Mouse (Mus musculus) embryonic facial prominence, embryonic 12.5 days (tissue): ENCODE data around the gene Nxt1. TPM values are rescaled to one million over a fixed set of nuclear protein-coding genes. Genes with fewer than 3 reads are reported as not detected.

Source experiments
- ATAC-seq: fragments of 200-750 bp; cut with Nextera tagmentation; 2 replicates; pipeline ENCODE4 v1.8.0; 2017; ENCODE audit not compliant: insufficient number of reproducible peaks, insufficient read depth, low FRiP score, low TSS enrichment
- H3K27ac ChIP-seq: fragments of 300-500 bp; sonication (generic); 2 replicates; pipeline ENCODE4 v1.5.1; 2016; ENCODE audit warnings: mild to moderate bottlenecking
- H3K27me3 ChIP-seq: fragments of 300-500 bp; sonication (generic); 2 replicates; pipeline ENCODE4 v1.6.1; 2016; ENCODE audit warnings: mild to moderate bottlenecking, moderate library complexity
- H3K36me3 ChIP-seq: fragments of 300-500 bp; sonication (generic); 2 replicates; pipeline ENCODE4 v1.6.1; 2016; ENCODE audit warnings: mild to moderate bottlenecking
- H3K4me1 ChIP-seq: fragments of 300-500 bp; sonication (generic); 2 replicates; pipeline ENCODE4 v1.6.1; 2016
- H3K4me2 ChIP-seq: fragments of 300-500 bp; sonication (generic); replicated peaks from 2 replicates; pipeline ENCODE4 v1.6.1; 2016; ENCODE audit warnings: mild to moderate bottlenecking, moderate library complexity
- H3K4me3 ChIP-seq: fragments of 300-500 bp; sonication (generic); 2 replicates; pipeline ENCODE4 v1.5.1; 2016; ENCODE audit warnings: mild to moderate bottlenecking
- H3K9ac ChIP-seq: fragments of 300-500 bp; sonication (generic); 2 replicates; pipeline ENCODE4 v1.6.1; 2016; ENCODE audit warnings: mild to moderate bottlenecking, moderate library complexity
- H3K9me3 ChIP-seq: fragments of 300-500 bp; sonication (generic); 2 replicates; pipeline ENCODE4 v1.6.1; 2016; ENCODE audit warnings: mild to moderate bottlenecking, moderate library complexity
- WGBS: fragments of 180-500 bp; shearing (Covaris S2); methylation state at CpG from one replicate; pipeline ENCODE4 v1.1.7; 2016; 5-methylcytosine and 5-hydroxymethylcytosine counted together
- polyA plus RNA-seq: library from polyadenylated mRNA; unstranded; fragments of >200 nt; fragmentation: Nextera tagmentation; extraction: Ambion mirVana; gene quantifications from 2 replicates; pipeline ENCODE4 v1.2.1, GENCODE M21; 2016

Gene Nxt1
- polyA plus RNA-seq, 1 experiment from 2014 or later, result 103 TPM

GRCm38 (mm10) chr2:148690781-148691180 lies 18.4 kb downstream of the Nxt1 start:
- Histone ChIP-seq H3K9me3 (no peaks in the 10 kb centered on the region), H3K27ac (no peak overlapping the region), H3K9ac (no peak overlapping the region), H3K4me3 (no peak overlapping the region), H3K36me3 (peaks cover 58% of the 10 kb centered on the region), H3K4me1 (no peaks in the 10 kb centered on the region), H3K27me3 (no peaks in the 10 kb centered on the region), H3K4me2 (no peak overlapping the region)
- WGBS, result 96% methylated on average over 5 of the region's 5 CpGs
- no peak for ATAC-seq

- no peak overlapping the region for H3K4me3 ChIP-seq
- no peaks in the 10 kb centered on the region for H3K4me1 ChIP-seq
- WGBS, result 68% methylated on average over 5 of the region's 5 CpGs
- no peak overlapping the region for H3K9ac ChIP-seq
- no peak for ATAC-seq
- H3K27ac ChIP-seq, result no peak overlapping the region
- no peak overlapping the region for H3K4me2 ChIP-seq
- H3K27me3 ChIP-seq, result no peaks in the 10 kb centered on the region
- peaks cover 31% of the 10 kb centered on the region for H3K36me3 ChIP-seq
- H3K9me3 ChIP-seq, result no peaks in the 10 kb centered on the region
Observed at GRCm38 (mm10) chr2:148698571-148698970, 26.2 kb downstream of the Nxt1 start.

- H3K4me3 ChIP-seq, result no peak overlapping the region
- no peaks in the 10 kb centered on the region for H3K4me1 ChIP-seq
- peaks cover 12% of the 10 kb centered on the region; the same call in 1 of the 2 replicates for H3K36me3 ChIP-seq
- WGBS, result 86% methylated on average over 15 of the region's 15 CpGs
- H3K27ac ChIP-seq, result no peak overlapping the region
- no peaks in the 10 kb centered on the region for H3K9me3 ChIP-seq
- H3K27me3 ChIP-seq, result no peaks in the 10 kb centered on the region
- H3K9ac ChIP-seq, result no peak overlapping the region
- ATAC-seq, result peak; percentile 35; the same call in 1 of the 2 replicates
- no peak overlapping the region for H3K4me2 ChIP-seq
Observed at GRCm38 (mm10) chr2:148706409-148707201, 34.2 kb downstream of the Nxt1 start.

GRCm38 (mm10) chr2:148707202-148707530 lies 34.8 kb downstream of the Nxt1 start:
- WGBS, result 82% methylated on average over 6 of the region's 6 CpGs
- Histone ChIP-seq H3K36me3 (peaks cover 12% of the 10 kb centered on the region; the same call in 1 of the 2 replicates), H3K9ac (no peak overlapping the region), H3K27me3 (no peaks in the 10 kb centered on the region), H3K9me3 (no peaks in the 10 kb centered on the region), H3K4me3 (no peak overlapping the region), H3K27ac (no peak overlapping the region), H3K4me2 (no peak overlapping the region), H3K4me1 (no peaks in the 10 kb centered on the region)
- ATAC-seq, result 0 out of 2 replicates have a peak, but pooled peaks have one; percentile 35

GRCm38 (mm10) chr2:148712326-148712725 lies 39.9 kb downstream of the Nxt1 start:
- H3K36me3 ChIP-seq, result 0 out of 2 replicates have a peak, but pooled peaks cover 7% of the 10 kb centered on the region
- no peaks in the 10 kb centered on the region for H3K4me1 ChIP-seq
- WGBS, result 79% methylated on average over 3 of the region's 3 CpGs
- ATAC-seq, result no peak
- H3K27me3 ChIP-seq, result no peaks in the 10 kb centered on the region
- no peak overlapping the region for H3K9ac ChIP-seq
- no peaks in the 10 kb centered on the region for H3K9me3 ChIP-seq
- no peak overlapping the region for H3K4me2 ChIP-seq
- H3K4me3 ChIP-seq, result no peak overlapping the region
- H3K27ac ChIP-seq, result no peak overlapping the region

- Histone ChIP-seq H3K4me1 (no peaks in the 10 kb centered on the region), H3K4me3 (no peak overlapping the region), H3K9ac (no peak overlapping the region), H3K9me3 (no peaks in the 10 kb centered on the region), H3K4me2 (no peak overlapping the region), H3K36me3 (no peaks in the 10 kb centered on the region), H3K27ac (no peak overlapping the region), H3K27me3 (no peaks in the 10 kb centered on the region)
- WGBS, result 69% methylated on average over 2 of the region's 2 CpGs
- ATAC-seq, result no peak
Observed at GRCm38 (mm10) chr2:148717072-148717471, 44.7 kb downstream of the Nxt1 start.

- H3K4me1 ChIP-seq, result no peaks in the 10 kb centered on the region
- no peaks in the 10 kb centered on the region for H3K9me3 ChIP-seq
- WGBS, result 84% methylated on average over 2 of the region's 2 CpGs
- no peak overlapping the region for H3K27ac ChIP-seq
- no peaks in the 10 kb centered on the region for H3K27me3 ChIP-seq
- no peak overlapping the region for H3K9ac ChIP-seq
- no peak overlapping the region for H3K4me3 ChIP-seq
- no peak for ATAC-seq
- H3K4me2 ChIP-seq, result no peak overlapping the region
- H3K36me3 ChIP-seq, result no peaks in the 10 kb centered on the region
Observed at GRCm38 (mm10) chr2:148719271-148719995, 47.0 kb downstream of the Nxt1 start.

Other genes with a start within 250 kb of the Nxt1 start
- gene Cd93, start 229.0 kb upstream of the Nxt1 start, polyA plus RNA-seq, result 6.8 and 7.8 TPM in 2 replicates
- 23.1 and 25.1 TPM in 2 replicates for gene Gzf1, start 8.4 kb downstream of the Nxt1 start, polyA plus RNA-seq
- gene Napb, start 59.9 kb downstream of the Nxt1 start, polyA plus RNA-seq, result 7.1 and 7.6 TPM in 2 replicates
- not detected in 2 replicates for gene Cstl1, start 77.8 kb downstream of the Nxt1 start, polyA plus RNA-seq
- gene Cst11, start 98.9 kb downstream of the Nxt1 start, polyA plus RNA-seq, result not detected in 2 replicates
- gene 8030411F24Rik, start 109.4 kb downstream of the Nxt1 start, polyA plus RNA-seq, result not detected in 2 replicates
- gene Cst12, start 116.8 kb downstream of the Nxt1 start, polyA plus RNA-seq, result not detected in 2 replicates
- gene Cst8, start 126.2 kb downstream of the Nxt1 start, polyA plus RNA-seq, result not detected in 2 replicates
- gene Cst13, start 147.5 kb downstream of the Nxt1 start, polyA plus RNA-seq, result not detected in 2 replicates
- not detected in 2 replicates for gene Cst9, start 162.5 kb downstream of the Nxt1 start, polyA plus RNA-seq
- gene 9230104L09Rik, start 192.4 kb downstream of the Nxt1 start, polyA plus RNA-seq, result not detected in 2 replicates
- gene Cst3, start 203.1 kb downstream of the Nxt1 start, polyA plus RNA-seq, result 321 and 339 TPM in 2 replicates